Mouse (Mus musculus) G1E (cell line): ENCODE results near the gene Wnt7b. TPM values are rescaled to one million over a fixed set of nuclear protein-coding genes. Genes with fewer than 3 reads are reported as not detected.

Experiments
- ATAC-seq: 2 replicates; pipeline ENCODE4 v1.8.0; 2016; ENCODE audit warnings: mild to moderate bottlenecking; ENCODE audit not compliant: insufficient number of reproducible peaks, poor library complexity, low FRiP score, severe bottlenecking; ENCODE audit errors: extremely low read depth
- DNase-seq: peaks from one replicate; pipeline ENCODE4 v3.0.0; 2012; ENCODE audit warnings: low spot score
- H3K27me3 ChIP-seq: 2 replicates; pipeline ENCODE4 v1.6.1; 2012; ENCODE audit warnings: mild to moderate bottlenecking, low read length, inconsistent platforms; ENCODE audit not compliant: insufficient read depth
- H3K36me3 ChIP-seq: replicated peaks from 2 replicates; pipeline ENCODE3; 2012; ENCODE audit warnings: mild to moderate bottlenecking, inconsistent platforms
- H3K4me1 ChIP-seq: 2 replicates; pipeline ENCODE4 v1.6.1; 2012; ENCODE audit warnings: low read depth, low read length, inconsistent platforms, mixed read lengths; ENCODE audit not compliant: insufficient read depth
- H3K4me3 ChIP-seq: 2 replicates; pipeline ENCODE4 v1.5.1; 2012; ENCODE audit warnings: low read depth, mild to moderate bottlenecking, inconsistent platforms, low read length, moderate library complexity, mixed read lengths
- H3K9me3 ChIP-seq: replicated peaks from 2 replicates; pipeline ENCODE4 v1.6.1; 2012; ENCODE audit warnings: inconsistent platforms
- CTCF ChIP-seq: IDR thresholded peaks from 2 replicates; pipeline ENCODE4 v1.5.1; 2012; ENCODE audit warnings: low read depth, low read length, inconsistent platforms, mixed read lengths
- GATA1 ChIP-seq: IDR thresholded peaks from 2 replicates; pipeline ENCODE4 v1.6.1; 2012; ENCODE audit warnings: borderline replicate concordance, low read length, inconsistent platforms, mixed read lengths
- GATA2 ChIP-seq: IDR thresholded peaks from 2 replicates; pipeline ENCODE4 v1.6.1; 2012; ENCODE audit warnings: low read depth, low read length, inconsistent platforms, borderline replicate concordance
- POLR2AphosphoS5 ChIP-seq: IDR thresholded peaks from 2 replicates; pipeline ENCODE4 v1.6.1; 2012; ENCODE audit warnings: low read depth, low read length, inconsistent platforms; ENCODE audit not compliant: insufficient replicate concordance
- TAL1 ChIP-seq: conservative IDR thresholded peaks from 2 replicates; pipeline ENCODE4 v1.6.1; 2012; ENCODE audit warnings: low read depth, low read length, inconsistent platforms, mixed read lengths
- polyA plus RNA-seq: library from polyadenylated mRNA; stranded (reverse); fragments of >175 nt; gene quantifications from 2 replicates; pipeline ENCODE4 v1.2.3, GENCODE M21; 2012
- total RNA-seq, 2 experiments: library from RNA; stranded (forward) in 1 of 2; stranded (reverse) in 1 of 2; fragments of 200-1000 nt in 1 of 2; fragments of >200 nt in 1 of 2; fragmentation: Nextera tagmentation in 1 of 2; gene quantifications; 2 replicates each; pipeline ENCODE4 v1.2.3; 2014 to 2017

Wnt7b gene
- total RNA-seq (2014; fragmentation: Nextera tagmentation) (not detected in 2 replicates), total RNA-seq (2017) (0.11 TPM in 1 of 2 replicates, not detected in the other), polyA plus RNA-seq (not detected in 2 replicates)

- Histone ChIP-seq H3K9me3 (peaks cover 26% of the 10 kb centered on the region), H3K4me1 (no peaks in the 10 kb centered on the region), H3K36me3 (no peaks in the 10 kb centered on the region), H3K4me3 (no peak within 1 kb of the TSS; the same call in 1 of the 2 replicates), H3K27me3 (peaks cover 14% of the 10 kb centered on the region; the same call in 1 of the 2 replicates)
- no peak for DNase-seq
- TF ChIP-seq GATA1 (no peak), TAL1 (no peak), CTCF (no peak), GATA2 (no peak), POLR2AphosphoS5 (no peak)
- ATAC-seq: no peak
These were observed at the start of gene Wnt7b for GRCm38 (mm10) chr15:85582356-85582910. Gene Wnt7b (minus strand): TSS chr15:85582473.

GRCm38 (mm10) chr15:85631591-85631990, 49.3 kb upstream of the Wnt7b start:
- peaks cover 25% of the 10 kb centered on the region for H3K27me3 ChIP-seq
- ATAC-seq: no peak
- H3K9me3 ChIP-seq: no peaks in the 10 kb centered on the region

GRCm38 (mm10) chr15:85629924-85630545, 47.8 kb upstream of the Wnt7b start:
- peaks cover 34% of the 10 kb centered on the region for H3K27me3 ChIP-seq
- ATAC-seq (no peak), DNase-seq (no peak)
- peaks cover 5% of the 10 kb centered on the region for H3K4me1 ChIP-seq
- peaks cover 7% of the 10 kb centered on the region for H3K9me3 ChIP-seq
- no peak for TF ChIP-seq POLR2AphosphoS5
- TF ChIP-seq TAL1: no peak
- no peak for TF ChIP-seq GATA2
- H3K4me3 ChIP-seq: no peak overlapping the region
- no peaks in the 10 kb centered on the region for H3K36me3 ChIP-seq

More at GRCm38 (mm10) chr15:85631591-85631990, 49.3 kb upstream of the Wnt7b start:
- TF ChIP-seq GATA1 (no peak), CTCF (no peak), GATA2 (no peak), POLR2AphosphoS5 (no peak), TAL1 (no peak)
- peaks cover 20% of the 10 kb centered on the region for H3K4me1 ChIP-seq
- H3K4me3 ChIP-seq: no peak overlapping the region
- DNase-seq: no peak
- H3K36me3 ChIP-seq: no peaks in the 10 kb centered on the region

GRCm38 (mm10) chr15:85625666-85626279, 43.5 kb upstream of the Wnt7b start:
- Histone ChIP-seq H3K27me3 (peaks cover 64% of the 10 kb centered on the region), H3K9me3 (peaks cover 7% of the 10 kb centered on the region), H3K4me3 (no peak overlapping the region), H3K4me1 (no peaks in the 10 kb centered on the region), H3K36me3 (no peaks in the 10 kb centered on the region)
- TF ChIP-seq POLR2AphosphoS5: no peak
- no peak for TF ChIP-seq GATA2
- no peak for TF ChIP-seq CTCF
- no peak for TF ChIP-seq GATA1
- ATAC-seq (no peak), DNase-seq (no peak)

GRCm38 (mm10) chr15:85622213-85622612, 39.9 kb upstream of the Wnt7b start:
- peaks cover 47% of the 10 kb centered on the region for H3K27me3 ChIP-seq

GRCm38 (mm10) chr15:85615537-85616100, 33.3 kb upstream of the Wnt7b start:
- DNase-seq: no peak
- Histone ChIP-seq H3K27me3 (peaks cover 16% of the 10 kb centered on the region), H3K4me1 (no peaks in the 10 kb centered on the region; the same call in 1 of the 2 replicates), H3K36me3 (no peaks in the 10 kb centered on the region), H3K9me3 (peaks cover 3% of the 10 kb centered on the region; the same call in 1 of the 2 replicates), H3K4me3 (no peak overlapping the region)
- ATAC-seq: no peak
- TF ChIP-seq GATA1: no peak
- no peak for TF ChIP-seq GATA2
- TF ChIP-seq POLR2AphosphoS5: no peak

More at GRCm38 (mm10) chr15:85622213-85622612, 39.9 kb upstream of the Wnt7b start:
- Histone ChIP-seq H3K4me3 (no peak overlapping the region), H3K9me3 (peaks cover 7% of the 10 kb centered on the region), H3K4me1 (no peaks in the 10 kb centered on the region), H3K36me3 (no peaks in the 10 kb centered on the region)
- no peak for TF ChIP-seq TAL1
- TF ChIP-seq GATA2: no peak
- no peak for TF ChIP-seq GATA1
- no peak for TF ChIP-seq CTCF
- no peak for TF ChIP-seq POLR2AphosphoS5
- no peak for ATAC-seq
- DNase-seq: no peak
